Mouse (Mus musculus) lung, adult 2 months (tissue): ENCODE measurements around the gene A130010J15Rik. TPM values are rescaled to one million over a fixed set of nuclear protein-coding genes. Genes with fewer than 3 reads are reported as not detected.

Experiments
- DNase-seq: peaks from one replicate; pipeline ENCODE4 v3.0.0; 2022
- H3K4me1 ChIP-seq: fragments of 200-500 bp; 2 replicates; pipeline ENCODE4 v1.6.1; 2011; ENCODE audit warnings: low read length; ENCODE audit not compliant: control insufficient read depth, insufficient read depth
- H3K4me3 ChIP-seq: fragments of 200-500 bp; replicated peaks from 2 replicates; pipeline ENCODE3; 2011; ENCODE audit warnings: low read depth, mild to moderate bottlenecking, control low read depth, low read length; ENCODE audit errors: extremely low read depth
- CTCF ChIP-seq: fragments of 200-500 bp; IDR thresholded peaks from 2 replicates; pipeline ENCODE4 v1.5.1; 2011; ENCODE audit warnings: mild to moderate bottlenecking, low read length, control low read depth; ENCODE audit not compliant: insufficient read depth
- POLR2A ChIP-seq: fragments of 200-500 bp; IDR thresholded peaks from 2 replicates; pipeline ENCODE4 v1.6.1; 2011; ENCODE audit warnings: low read depth, mild to moderate bottlenecking, control low read depth, low read length, borderline replicate concordance; ENCODE audit errors: extremely low read depth
- WGBS: fragments of 180-500 bp; shearing (Covaris S2); methylation state at CpG from one replicate; pipeline ENCODE4 v1.1.7; 2018; 5-methylcytosine and 5-hydroxymethylcytosine counted together
- polyA plus RNA-seq: library from polyadenylated mRNA; depleted of rRNA; stranded (reverse); fragments of >200 nt; gene quantifications from 2 replicates; pipeline ENCODE4 v1.2.3, GENCODE M21; 2012; rRNA removed

Gene A130010J15Rik
- polyA plus RNA-seq, 1 experiment, result 2.2 TPM

GRCm38 (mm10) chr1:193211371-193211770 lies 43.5 kb downstream of the A130010J15Rik start:
- Histone ChIP-seq H3K4me1 (no peaks in the 10 kb centered on the region), H3K4me3 (no peak overlapping the region)
- DNase-seq, result no peak
- TF ChIP-seq POLR2A (no peak), CTCF (no peak)
- WGBS, result 61% methylated on average over 5 of the region's 5 CpGs

GRCm38 (mm10) chr1:193214053-193214452 lies 46.2 kb downstream of the A130010J15Rik start:
- no peak for TF ChIP-seq CTCF
- TF ChIP-seq POLR2A, result no peak
- Histone ChIP-seq H3K4me3 (no peak overlapping the region), H3K4me1 (no peaks in the 10 kb centered on the region)
- DNase-seq, result no peak
- 56% methylated on average over 5 of the region's 5 CpGs for WGBS

- H3K4me3 ChIP-seq, result no peak overlapping the region
- TF ChIP-seq CTCF (no peak), POLR2A (no peak)
- H3K4me1 ChIP-seq, result no peaks in the 10 kb centered on the region
- WGBS, result 70% methylated on average over 3 of the region's 3 CpGs
- DNase-seq, result no peak
Measured at GRCm38 (mm10) chr1:193216000-193216399, 48.2 kb downstream of the A130010J15Rik start.

GRCm38 (mm10) chr1:193220408-193220807 lies 52.6 kb downstream of the A130010J15Rik start:
- TF ChIP-seq CTCF (no peak), POLR2A (no peak)
- 63% methylated on average over 5 of the region's 5 CpGs for WGBS
- no peak for DNase-seq
- H3K4me1 ChIP-seq, result no peaks in the 10 kb centered on the region
- H3K4me3 ChIP-seq, result no peak overlapping the region

GRCm38 (mm10) chr1:193225531-193225930 lies 57.7 kb downstream of the A130010J15Rik start:
- no peak for DNase-seq
- Histone ChIP-seq H3K4me1 (peaks cover 6% of the 10 kb centered on the region; the same call in 1 of the 2 replicates), H3K4me3 (no peak overlapping the region)
- TF ChIP-seq CTCF (no peak), POLR2A (no peak)
- WGBS, result 68% methylated on average over 3 of the region's 3 CpGs

- WGBS, result 92% methylated on average over 4 of the region's 4 CpGs
- DNase-seq, result no peak
- no peak for TF ChIP-seq CTCF
- no peak for TF ChIP-seq POLR2A
- Histone ChIP-seq H3K4me1 (peaks cover 6% of the 10 kb centered on the region; the same call in 1 of the 2 replicates), H3K4me3 (no peak overlapping the region)
Measured at GRCm38 (mm10) chr1:193226114-193226513, 58.3 kb downstream of the A130010J15Rik start.

- Histone ChIP-seq H3K4me3 (no peak overlapping the region), H3K4me1 (peaks cover 6% of the 10 kb centered on the region; the same call in 1 of the 2 replicates)
- no peak for TF ChIP-seq CTCF
- no peak for TF ChIP-seq POLR2A
- no peak for DNase-seq
- 35% methylated on average over 7 of the region's 7 CpGs for WGBS
Measured at GRCm38 (mm10) chr1:193226724-193227522, 59.1 kb downstream of the A130010J15Rik start.

Other genes with a start within 250 kb of the A130010J15Rik start
- gene Syt14, start 132.3 kb upstream of the A130010J15Rik start, polyA plus RNA-seq, result 0.07 and 0.11 TPM in 2 replicates
- 9.9 and 14.1 TPM in 2 replicates for gene Diexf, start 37.8 kb upstream of the A130010J15Rik start, polyA plus RNA-seq
- 18.3 and 25.9 TPM in 2 replicates for gene Irf6, start 14.9 kb upstream of the A130010J15Rik start, polyA plus RNA-seq
- gene Traf3ip3, start 33.7 kb downstream of the A130010J15Rik start, polyA plus RNA-seq, result 4.9 and 5.5 TPM in 2 replicates
- 60.8 and 62.3 TPM in 2 replicates for gene Lamb3, start 39.7 kb downstream of the A130010J15Rik start, polyA plus RNA-seq
- gene Hsd11b1, start 96.0 kb downstream of the A130010J15Rik start, polyA plus RNA-seq, result 211 and 245 TPM in 2 replicates
- 180 and 265 TPM in 2 replicates for gene G0s2, start 105.2 kb downstream of the A130010J15Rik start, polyA plus RNA-seq
- gene Camk1g, start 202.3 kb downstream of the A130010J15Rik start, polyA plus RNA-seq, result 0.15 and 0.26 TPM in 2 replicates